Mouse (Mus musculus) lung, postnatal 14 days (tissue): ENCODE measurements around the gene Atg4d.
"Not testable (repeated sequence)": the region's sequence is repeated elsewhere in the genome, so short reads cannot be mapped to it uniquely, and the experiment has no call there.

ENCODE experiments used
- DNase-seq: peaks from one replicate; pipeline ENCODE4 v3.0.0; 2021

Atg4d gene

DNA sequence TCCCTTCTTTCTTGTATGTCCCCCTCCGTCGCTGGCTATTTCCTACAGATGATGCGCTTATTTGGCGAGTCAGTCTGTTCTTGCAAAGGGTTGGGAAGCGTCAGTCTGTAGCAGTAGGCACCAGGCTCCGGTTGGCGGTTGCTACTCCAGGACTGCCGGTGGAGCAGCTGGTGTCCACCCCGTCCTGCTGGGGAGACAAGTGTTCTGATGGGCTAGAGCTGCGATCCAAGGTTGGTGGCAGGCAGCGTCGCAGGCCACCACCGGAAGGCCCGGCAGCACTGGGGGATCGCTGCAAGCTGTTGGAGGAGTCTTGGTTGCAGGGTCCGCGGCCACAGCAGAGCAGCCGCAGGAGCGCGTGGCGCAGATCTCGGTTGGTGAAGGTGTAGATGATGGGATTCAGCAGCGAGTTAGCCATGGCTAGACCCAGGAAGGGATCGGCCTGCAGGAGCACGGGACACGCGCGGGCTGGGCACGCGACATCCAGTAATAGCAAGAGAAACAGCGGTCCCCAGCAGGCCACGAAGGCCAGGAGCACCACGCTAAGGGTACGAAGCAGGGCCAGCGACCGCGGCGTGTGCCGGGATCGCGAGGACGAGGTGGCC, 21.2 kb upstream of the Atg4d start:
- DNase-seq = no peak

GRCm38 (mm10) chr9:21244428-21245112, 20.5 kb upstream of the Atg4d start:
- DNase-seq = no peak

DNA sequence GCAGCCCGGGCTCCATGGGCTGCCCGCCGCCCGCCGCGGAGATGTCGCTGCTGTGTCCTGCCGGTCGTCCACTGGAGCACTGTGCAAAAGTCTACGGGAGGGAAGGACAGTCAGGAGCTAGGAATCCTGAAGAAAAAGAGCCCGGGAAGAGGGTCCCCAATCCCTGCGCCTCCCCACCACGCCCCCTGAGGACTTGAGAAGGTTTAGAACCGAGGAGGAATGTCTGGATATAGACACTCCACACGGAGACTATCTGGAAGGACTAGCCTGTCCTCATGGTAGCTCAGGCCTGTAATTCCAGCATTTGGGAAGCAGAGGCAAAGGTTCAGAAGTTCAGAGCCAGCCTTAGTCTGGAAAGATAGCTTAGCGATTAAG, 20.0 kb upstream of the Atg4d start:
- no peak for DNase-seq

- DNase-seq = no peak
Observed at GRCm38 (mm10) chr9:21246342-21246741, 18.8 kb upstream of the Atg4d start.

GRCm38 (mm10) chr9:21248326-21248725, 16.8 kb upstream of the Atg4d start, which contains the start of gene S1pr5:
TSS of gene S1pr5 (minus strand) at chr9:21248443.
- peak; percentile 59 for DNase-seq

DNA sequence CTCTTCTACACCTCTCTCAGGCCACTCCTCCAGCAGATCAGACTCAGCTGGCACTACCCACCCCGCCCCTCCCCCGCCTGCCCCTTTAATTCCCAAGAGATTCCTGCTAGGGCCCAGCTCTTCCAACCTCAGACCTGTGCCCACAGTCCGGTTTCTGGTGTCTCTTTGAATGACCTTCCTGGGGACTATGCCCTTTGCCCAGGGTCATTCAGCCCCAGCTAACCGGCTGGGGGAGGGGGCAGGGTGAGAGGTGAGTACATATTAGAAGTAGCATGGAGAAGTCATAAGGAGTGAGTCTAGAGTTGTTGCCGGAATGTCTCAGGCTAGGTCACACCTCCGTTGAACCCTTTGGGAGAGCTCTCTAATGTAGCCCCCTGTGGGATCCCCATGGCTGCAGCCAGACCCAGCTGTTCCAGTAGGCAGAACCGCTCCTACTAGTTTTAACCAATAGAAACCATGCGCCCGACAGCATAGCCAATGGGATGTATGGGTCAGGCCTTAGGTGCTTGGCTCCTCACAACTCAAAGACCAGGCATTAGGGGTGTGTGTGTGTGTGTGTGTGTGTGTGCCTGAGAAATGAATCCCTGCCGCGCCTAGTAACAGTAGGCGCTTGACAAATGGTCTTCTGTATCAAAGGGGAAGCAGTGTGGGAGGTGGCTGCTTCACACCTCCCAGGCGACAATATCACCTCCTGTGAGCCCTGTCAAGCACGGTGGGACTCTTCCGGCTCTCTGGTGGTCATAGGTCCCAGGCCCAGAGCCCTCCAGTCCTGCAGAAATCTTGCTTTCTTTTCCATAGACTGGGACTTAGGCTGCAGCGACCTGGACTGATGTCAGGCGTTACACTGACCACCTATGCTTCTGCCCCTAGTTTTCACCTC, 15.2 kb upstream of the Atg4d start:
- DNase-seq = no peak

- no peak for DNase-seq
Observed at GRCm38 (mm10) chr9:21250509-21250908, 14.6 kb upstream of the Atg4d start.

DNA sequence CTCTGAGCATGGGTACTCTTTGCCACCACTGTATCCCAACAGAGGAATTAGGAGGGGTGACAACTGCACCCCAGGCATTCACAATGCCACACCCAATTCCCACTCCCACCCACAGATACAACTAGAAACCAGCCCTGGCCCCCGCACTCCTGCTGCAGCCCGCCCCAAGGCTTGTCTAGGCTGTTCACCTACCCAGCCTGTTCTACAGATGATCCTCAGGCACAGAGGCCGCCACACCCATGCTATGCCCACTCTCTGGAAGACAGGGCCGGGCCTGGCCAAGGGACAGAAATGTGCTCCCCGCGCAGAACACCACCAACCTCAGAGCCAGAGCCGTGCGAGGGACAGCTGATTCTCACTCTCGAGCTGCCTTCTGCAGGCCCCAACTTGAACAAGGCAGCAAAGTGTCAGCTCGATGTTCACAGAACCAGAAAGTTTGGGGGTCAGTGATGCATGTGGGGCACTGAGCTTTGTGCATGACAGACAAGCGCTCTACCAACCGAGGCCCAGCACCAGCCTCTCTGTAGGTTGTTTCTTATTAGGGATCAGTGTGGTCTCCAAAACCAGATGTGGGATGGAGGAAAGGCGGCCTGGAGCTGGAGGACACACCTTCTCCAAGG, 13.9 kb upstream of the Atg4d start:
- no peak for DNase-seq

- no peak for DNase-seq
Observed at GRCm38 (mm10) chr9:21254690-21255089, 10.4 kb upstream of the Atg4d start.

- not testable (repeated sequence) for DNase-seq
Observed at GRCm38 (mm10) chr9:21256349-21256748, 8.7 kb upstream of the Atg4d start.

DNA sequence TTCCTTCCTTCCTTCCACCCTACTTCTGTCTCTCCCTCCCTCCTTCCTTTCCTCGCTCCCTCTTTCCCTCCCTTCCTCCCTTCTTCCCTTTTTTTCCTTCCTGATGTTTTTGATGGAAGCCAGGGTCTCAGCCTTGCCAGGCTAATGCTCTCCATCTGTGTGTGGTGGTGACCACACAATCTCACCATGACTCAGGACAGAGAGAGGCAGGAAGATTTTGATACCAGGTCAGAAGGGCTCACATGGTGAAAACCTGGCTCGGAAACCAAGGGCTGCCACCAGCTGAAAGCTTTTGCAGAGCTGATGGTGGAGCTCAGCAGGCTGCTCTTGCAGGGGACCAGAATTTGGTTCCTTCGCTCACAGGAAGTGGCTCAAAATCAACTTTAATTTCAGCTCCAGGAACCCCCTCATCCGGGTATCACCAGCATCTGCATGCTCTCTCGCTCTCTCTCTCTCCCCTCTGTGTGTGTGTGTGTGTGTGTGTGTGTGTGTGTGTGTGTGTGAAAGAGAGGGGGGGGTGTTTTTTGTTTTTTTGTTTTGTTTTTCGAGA, 4.5 kb upstream of the Atg4d start:
- no peak for DNase-seq

DNA sequence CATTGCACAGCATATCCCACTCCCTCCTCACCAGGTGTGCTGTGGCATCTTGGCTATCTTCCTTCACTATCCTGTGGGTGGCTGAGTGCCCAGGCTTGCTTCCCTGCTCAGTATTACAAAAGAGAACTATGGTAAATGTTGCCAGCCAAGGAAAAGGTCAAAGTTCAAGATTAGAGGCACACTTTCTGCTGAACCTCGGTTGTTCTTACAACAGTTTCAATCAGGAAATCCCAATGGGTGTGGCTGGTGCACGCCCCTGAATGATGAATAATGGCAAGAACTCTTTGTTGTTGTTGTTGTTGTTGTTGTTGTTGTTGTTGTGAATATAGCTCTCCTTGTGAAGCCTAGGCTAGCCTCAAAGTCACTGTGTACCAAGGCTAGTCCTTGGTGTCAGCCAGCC, 3.3 kb upstream of the Atg4d start:
- DNase-seq = no peak

GRCm38 (mm10) chr9:21264272-21264999, 657 bp upstream of the Atg4d start:
- no peak for DNase-seq

GRCm38 (mm10) chr9:21265611-21266010, 518 bp downstream of the Atg4d start:
- no peak for DNase-seq

- DNase-seq = no peak
Observed at GRCm38 (mm10) chr9:21266889-21267288, 1.8 kb downstream of the Atg4d start.

DNA sequence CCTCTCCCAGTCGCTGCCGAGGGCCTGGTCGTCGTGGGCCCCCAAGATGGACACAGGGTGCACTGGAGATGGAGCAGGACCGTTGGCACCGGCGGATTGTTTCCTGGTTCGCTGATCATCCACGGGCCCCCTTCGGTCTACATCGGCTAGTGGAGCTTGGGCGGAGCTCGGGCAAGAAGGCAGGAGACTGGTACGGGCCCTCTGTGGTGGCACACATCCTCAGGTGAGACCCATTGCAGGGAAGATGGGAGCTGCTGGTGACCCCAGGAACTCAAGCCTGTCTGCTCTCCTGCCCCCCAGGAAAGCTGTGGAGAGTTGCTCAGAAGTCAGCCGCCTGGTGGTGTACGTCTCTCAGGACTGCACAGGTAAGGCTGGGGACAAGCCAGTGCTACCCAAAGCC, 3.2 kb downstream of the Atg4d start:
- DNase-seq = no peak

DNA sequence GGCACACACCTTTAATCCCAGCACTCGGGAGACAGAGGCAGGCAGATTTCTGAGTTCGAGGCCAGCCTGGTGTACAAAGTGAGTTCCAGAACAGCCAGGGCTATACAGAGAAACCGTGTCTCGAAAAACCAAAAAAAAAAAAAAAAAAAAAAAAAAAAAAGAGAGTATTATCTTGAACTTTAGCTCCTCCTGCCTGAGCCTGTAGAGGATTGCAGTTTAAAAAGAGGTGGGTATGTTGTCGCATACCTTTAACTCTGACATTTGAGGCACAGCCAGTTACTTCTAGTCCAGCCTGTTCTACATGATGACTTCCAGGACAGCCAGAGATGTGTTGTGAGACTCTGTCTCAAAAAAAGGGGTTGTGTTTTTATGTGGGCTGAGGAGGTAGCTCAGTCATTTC, 4.5 kb downstream of the Atg4d start:
- not testable (repeated sequence) for DNase-seq

GRCm38 (mm10) chr9:21272391-21272790, 7.3 kb downstream of the Atg4d start:
- no peak for DNase-seq

DNA sequence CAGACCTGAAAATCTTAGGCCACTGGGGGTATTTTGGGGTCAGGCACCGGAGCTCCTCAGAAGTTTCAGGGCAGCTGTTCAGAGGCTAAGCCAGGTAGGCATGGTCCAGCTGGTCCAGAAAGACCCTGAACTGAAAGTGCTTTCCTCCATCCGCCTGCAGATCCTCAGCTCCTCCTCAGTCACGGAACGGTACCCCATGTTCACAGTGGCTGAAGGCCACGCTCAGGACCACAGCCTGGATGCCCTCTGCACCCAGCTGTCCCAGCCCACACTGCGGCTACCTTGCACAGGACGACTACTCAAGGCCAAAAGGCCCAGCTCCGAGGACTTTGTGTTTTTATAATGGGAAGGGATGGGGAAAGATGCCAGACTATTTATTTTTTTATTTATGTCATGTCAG, 8.0 kb downstream of the Atg4d start:
- DNase-seq = no peak

- DNase-seq = peak; percentile 34
Observed at GRCm38 (mm10) chr9:21273520-21274228, 8.6 kb downstream of the Atg4d start.

DNA sequence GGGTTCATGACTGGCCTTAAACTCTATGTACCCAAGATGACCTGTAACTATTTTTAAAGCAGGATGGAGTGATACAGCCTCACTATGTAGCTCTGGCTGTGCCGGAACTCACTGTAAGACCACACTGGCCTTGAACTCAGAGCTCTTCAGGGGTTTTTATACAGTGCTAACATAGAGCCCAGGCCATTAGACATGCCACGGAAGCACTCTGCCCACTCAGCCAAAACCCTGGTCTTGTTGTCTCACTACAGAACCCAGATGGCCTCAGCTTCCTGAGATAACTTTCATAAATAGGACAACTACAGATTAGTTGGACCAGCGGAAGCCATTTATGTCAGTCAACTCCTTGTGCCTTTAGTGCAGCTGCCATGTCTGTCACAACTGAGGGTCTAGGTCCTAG, 9.2 kb downstream of the Atg4d start:
- no peak for DNase-seq
